In genomic region chr1:90590797-90591196, GRCm38 (mm10) we compare ENCODE assay signal across 9 mouse cellular contexts. TPM values are rescaled to one million over a fixed set of nuclear protein-coding genes. Genes with fewer than 3 reads are reported as not detected.
A peak's percentile ranks its signal among the peaks of the same experiment; 100 is the strongest.
DNase-seq lines count a peak whose midpoint lies in the region; ATAC-seq and TF ChIP-seq lines count a peak whose summit lies in the region.
"Had no signal": no experiment of that assay in that cellular context is flagged by ENCODE, and none has a peak within 500 bp of the region (broad histone marks: within the 10 kb centered on the region; RNA-seq: fewer than 3 reads in every experiment).

No protein-coding gene starts in this region.

- TF ChIP-seq CTCF in kidney, adult 2 months (conservative IDR thresholded peaks at IDR 0.05; ENCODE audit: insufficient read depth, insufficient read length, low read depth, low read length), result peak; percentile 54

- intact Hi-C loops in left cerebral cortex, postnatal 25 days (cut with DNase I), result loop anchor here (1.0 kb wide), 1 partner anchor 530 kb away; no protein-coding TSS in a partner anchor

- no peaks in the 10 kb centered on the region for H3K36me3 ChIP-seq in kidney, adult 2 months (ENCODE audit: control insufficient read depth, insufficient read depth, low read length)
- H3K36me3 ChIP-seq in kidney, embryonic 16.5 days (ENCODE audit: insufficient read depth, low read length), result no peaks in the 10 kb centered on the region
- no peaks in the 10 kb centered on the region for H3K36me3 ChIP-seq in heart, embryonic 12.5 days
- no peaks in the 10 kb centered on the region for H3K36me3 ChIP-seq in midbrain, embryonic 14.5 days (ENCODE audit: control insufficient read depth, insufficient read depth, low read length)
- H3K36me3 ChIP-seq: liver, embryonic 15.5 days had no signal

- no peak overlapping the region for H3K9ac ChIP-seq in kidney, embryonic 16.5 days (replicated peaks; ENCODE audit: low read length)
- no peak overlapping the region for H3K9ac ChIP-seq in heart, embryonic 12.5 days
- no peak overlapping the region for H3K9ac ChIP-seq in midbrain, embryonic 14.5 days (replicated peaks; ENCODE audit: low read length)
- H3K9ac ChIP-seq: liver, embryonic 15.5 days had no signal

- TF ChIP-seq POLR2A in kidney, adult 2 months (IDR thresholded peaks at IDR 0.05; ENCODE audit: low read depth, low read length), result no peak

- no peaks in the 10 kb centered on the region for H3K4me1 ChIP-seq in kidney, adult 2 months (ENCODE audit: control insufficient read depth, insufficient read depth, low read length)
- H3K4me1 ChIP-seq in kidney, embryonic 16.5 days (ENCODE audit: insufficient read depth, low read length), result 0 out of 2 replicates have a peak, but pooled peaks cover 6% of the 10 kb centered on the region
- H3K4me1 ChIP-seq in heart, embryonic 12.5 days (replicated peaks), result peaks cover 21% of the 10 kb centered on the region
- H3K4me1 ChIP-seq in midbrain, embryonic 14.5 days (ENCODE audit: control insufficient read depth, insufficient read depth, low read length), result no peaks in the 10 kb centered on the region; the same call in 1 of the 2 replicates
- H3K4me1 ChIP-seq: liver, embryonic 15.5 days had no signal

- 0 out of 2 replicates have a peak, but pooled peaks cover 2% of the 10 kb centered on the region for H3K9me3 ChIP-seq in kidney, embryonic 16.5 days (ENCODE audit: low read length)
- no peaks in the 10 kb centered on the region for H3K9me3 ChIP-seq in heart, embryonic 12.5 days (replicated peaks)
- H3K9me3 ChIP-seq in midbrain, embryonic 14.5 days (ENCODE audit: control insufficient read depth, low read length), result no peaks in the 10 kb centered on the region
- H3K9me3 ChIP-seq: liver, embryonic 15.5 days had no signal

- DNase-seq in kidney, adult 2 months, result peak; percentile 28
- DNase-seq in MEL-GATA-1-ER (ENCODE audit: extremely low read depth, low read depth), result peak; percentile 1
- peak; percentile 73 for DNase-seq in embryo, embryonic 9.5 days (ENCODE audit: extremely low spot score)
- peak; percentile 33 to 42 for DNase-seq in left cerebral cortex, postnatal 25 days (ENCODE audit: low spot score in 2 of 2)
- peak; percentile 83 for DNase-seq in midbrain, embryonic 14.5 days
- no peak for DNase-seq in natural killer cell, adult 2 months (ENCODE audit: low spot score in 2 of 2)

- H3K4me2 ChIP-seq in kidney, embryonic 16.5 days (replicated peaks; ENCODE audit: low read depth, low read length), result no peak overlapping the region
- no peak overlapping the region for H3K4me2 ChIP-seq in heart, embryonic 12.5 days
- H3K4me2 ChIP-seq in midbrain, embryonic 14.5 days (ENCODE audit: low read length), result no peak overlapping the region
- H3K4me2 ChIP-seq: liver, embryonic 15.5 days had no signal

- 45% methylated on average over 2 of the region's 2 CpGs for WGBS in kidney, adult 2 months
- WGBS in kidney, embryonic 16.5 days, result 29% methylated on average over 2 of the region's 2 CpGs
- WGBS in heart, embryonic 12.5 days, result 33% methylated on average over 2 of the region's 2 CpGs
- WGBS in midbrain, embryonic 14.5 days, result 29% methylated on average over 2 of the region's 2 CpGs

- H3K27ac ChIP-seq in kidney, adult 2 months (ENCODE audit: insufficient read depth, low read depth, low read length), result no peak overlapping the region
- H3K27ac ChIP-seq in kidney, embryonic 16.5 days (ENCODE audit: low read length), result no peak overlapping the region
- peak overlapping the region; percentile 19; the same call in 1 of the 2 replicates for H3K27ac ChIP-seq in heart, embryonic 12.5 days (ENCODE audit: poor library complexity, severe bottlenecking)
- H3K27ac ChIP-seq in midbrain, embryonic 14.5 days (replicated peaks; ENCODE audit: low read depth, low read length), result no peak overlapping the region
- H3K27ac ChIP-seq: liver, embryonic 15.5 days had no signal

- no peak overlapping the region for H3K4me3 ChIP-seq in kidney, adult 2 months (ENCODE audit: insufficient read depth, low read depth, low read length)
- no peak overlapping the region for H3K4me3 ChIP-seq in kidney, embryonic 16.5 days (ENCODE audit: low read length)
- no peak overlapping the region for H3K4me3 ChIP-seq in heart, embryonic 12.5 days
- no peak overlapping the region for H3K4me3 ChIP-seq in midbrain, embryonic 14.5 days (replicated peaks; ENCODE audit: low read depth, low read length)
- H3K4me3 ChIP-seq: liver, embryonic 15.5 days had no signal

- H3K27me3 ChIP-seq in kidney, adult 2 months (replicated peaks; ENCODE audit: control insufficient read depth, insufficient read depth, low read length), result no peaks in the 10 kb centered on the region
- peaks cover 4% of the 10 kb centered on the region for H3K27me3 ChIP-seq in kidney, embryonic 16.5 days (ENCODE audit: insufficient read depth, low read length)
- peaks cover 12% of the 10 kb centered on the region; the same call in 1 of the 2 replicates for H3K27me3 ChIP-seq in heart, embryonic 12.5 days (replicated peaks)
- peaks cover 4% of the 10 kb centered on the region; the same call in 1 of the 2 replicates for H3K27me3 ChIP-seq in midbrain, embryonic 14.5 days (ENCODE audit: control insufficient read depth, insufficient read depth, low read length)
- H3K27me3 ChIP-seq: liver, embryonic 15.5 days had no signal

- ATAC-seq in kidney, embryonic 16.5 days (ENCODE audit: low FRiP score, low TSS enrichment), result no peak
- peak; percentile 45; the same call in 1 of the 2 replicates for ATAC-seq in heart, embryonic 12.5 days (ENCODE audit: insufficient number of reproducible peaks, low FRiP score)
- no peak for ATAC-seq in midbrain, embryonic 14.5 days (ENCODE audit: low FRiP score, low TSS enrichment)

RNA-seq across cellular contexts. Expression of gene Cops8, which starts 12.0 kb away (rescaled TPM):
- 39.7 and 41.9 TPM in 2 replicates for polyA plus RNA-seq in kidney, adult 2 months (2012; rRNA removed)
- polyA plus RNA-seq in kidney, embryonic 16.5 days (2015; fragmentation: Nextera tagmentation; extraction: Ambion mirVana), result 149 and 152 TPM in 2 replicates
- polyA plus RNA-seq in heart, embryonic 12.5 days (2016; fragmentation: Nextera tagmentation; extraction: Ambion mirVana), result 131 and 136 TPM in 2 replicates
- 100 to 1,000 TPM; 110 to 130 TPM for total RNA-seq in left cerebral cortex, postnatal 25 days (2021)
- 155 and 178 TPM in 2 replicates for polyA plus RNA-seq in midbrain, embryonic 14.5 days (2014; fragmentation: Nextera tagmentation; extraction: Ambion mirVana)

Comparison
In these comparisons a context has a peak if more than half of its experiments do, and no peak if none do; other contexts are left out.
1. DNase-seq: peak in kidney, adult 2 months (single experiment), MEL-GATA-1-ER (single experiment), embryo, embryonic 9.5 days (single experiment), left cerebral cortex, postnatal 25 days (2 of 2) and midbrain, embryonic 14.5 days (single experiment); none in natural killer cell, adult 2 months (0 of 2).